Mouse (Mus musculus): ENCODE data around the gene Mrgbp. TPM values are rescaled to one million over a fixed set of nuclear protein-coding genes. Genes with fewer than 3 reads are reported as not detected.

Mrgbp gene
- 5.0 and 5.1 TPM in 2 replicates for polyA plus RNA-seq (2021; fragmentation: Nextera tagmentation)
- long read RNA-seq, experiment 1, transcript Mrgbp-201 (5 exons, 1,510 nt): major isoform, 6 of 11 reads
- long read RNA-seq, experiment 1, partial matches to known transcripts: 0 of 11 reads
- long read RNA-seq, experiment 1, other reads (novel, unspliced or antisense): 1 of 11 reads
- long read RNA-seq, experiment 2, transcript Mrgbp-201 (5 exons, 1,510 nt): major isoform, 7 of 20 reads
- long read RNA-seq, experiment 2, transcript Mrgbp-205 (4 exons, 1,825 nt): minor isoform, 6 of 20 reads
- long read RNA-seq, experiment 2, partial matches to known transcripts: 0 of 20 reads
- long read RNA-seq, experiment 2, other reads (novel, unspliced or antisense): 5 of 20 reads

GRCm38 (mm10) chr2:180581002-180581401 lies at the start of gene Mrgbp:
Gene Mrgbp, plus strand, starts transcription at chr2:180581304.

GRCm38 (mm10) chr2:180589123-180589831 lies 8.2 kb downstream of the Mrgbp start, which contains the start of gene Ogfr:
Gene Ogfr, plus strand, starts transcription at chr2:180589245.

GRCm38 (mm10) chr2:180597490-180597889 lies 16.4 kb downstream of the Mrgbp start, which contains the start of gene Col9a3:
Gene Col9a3, plus strand, starts transcription at chr2:180597790.

Other genes starting within 250 kb of the Mrgbp start
- gene Gata5, start 246.6 kb upstream of the Mrgbp start, polyA plus RNA-seq (2021; fragmentation: Nextera tagmentation): not detected in 2 replicates
- gene Slco4a1, start 125.1 kb upstream of the Mrgbp start, polyA plus RNA-seq (2021; fragmentation: Nextera tagmentation): 0.41 and 0.54 TPM in 2 replicates
- gene Ntsr1, start 81.3 kb upstream of the Mrgbp start, polyA plus RNA-seq (2021; fragmentation: Nextera tagmentation): 2.6 and 3.6 TPM in 2 replicates
- 11.7 and 12.2 TPM in 2 replicates for gene Ogfr, start 7.9 kb downstream of the Mrgbp start, polyA plus RNA-seq (2021; fragmentation: Nextera tagmentation)
- gene Col9a3, start 16.5 kb downstream of the Mrgbp start, polyA plus RNA-seq (2021; fragmentation: Nextera tagmentation): 3.3 and 14.9 TPM in 2 replicates
- 0.11 and 0.15 TPM in 2 replicates for gene Tcfl5, start 61.4 kb downstream of the Mrgbp start, polyA plus RNA-seq (2021; fragmentation: Nextera tagmentation)
- gene Dido1, start 128.7 kb downstream of the Mrgbp start, polyA plus RNA-seq (2021; fragmentation: Nextera tagmentation): 10.8 and 13.6 TPM in 2 replicates
- gene Gid8, start 128.8 kb downstream of the Mrgbp start, polyA plus RNA-seq (2021; fragmentation: Nextera tagmentation): 23.1 and 29.2 TPM in 2 replicates
- gene Slc17a9, start 144.0 kb downstream of the Mrgbp start, polyA plus RNA-seq (2021; fragmentation: Nextera tagmentation): 0.18 TPM in 1 of 2 replicates, not detected in the other
- 0.18 and 0.19 TPM in 2 replicates for gene Bhlhe23, start 195.6 kb downstream of the Mrgbp start, polyA plus RNA-seq (2021; fragmentation: Nextera tagmentation)

Data from layer of hippocampus, adult 6 months (tissue).